Mouse (Mus musculus): Measurements from ENCODE around the gene Brd2.

Gene Brd2

DNA sequence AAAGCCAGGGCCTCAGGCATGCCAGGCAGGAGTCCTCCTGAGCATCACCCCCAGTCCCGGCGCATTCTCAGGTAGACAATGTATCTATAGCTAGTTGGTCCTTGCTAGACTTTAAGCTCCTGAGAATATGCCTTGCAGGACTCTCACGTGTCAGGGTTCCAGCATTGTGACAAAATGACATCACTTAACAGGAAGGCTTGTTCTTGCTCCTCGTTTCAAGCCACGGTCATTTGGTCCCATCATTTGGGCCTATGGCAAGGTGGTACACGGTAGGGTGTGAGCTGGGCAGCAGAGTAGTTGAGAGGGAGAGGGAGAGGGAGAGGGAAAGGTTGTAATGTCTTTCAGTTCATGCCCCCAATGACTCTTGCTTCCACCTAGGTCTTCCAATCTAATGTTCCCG lies 9.5 kb upstream of the Brd2 start:
- DNase-seq = no peak

DNA sequence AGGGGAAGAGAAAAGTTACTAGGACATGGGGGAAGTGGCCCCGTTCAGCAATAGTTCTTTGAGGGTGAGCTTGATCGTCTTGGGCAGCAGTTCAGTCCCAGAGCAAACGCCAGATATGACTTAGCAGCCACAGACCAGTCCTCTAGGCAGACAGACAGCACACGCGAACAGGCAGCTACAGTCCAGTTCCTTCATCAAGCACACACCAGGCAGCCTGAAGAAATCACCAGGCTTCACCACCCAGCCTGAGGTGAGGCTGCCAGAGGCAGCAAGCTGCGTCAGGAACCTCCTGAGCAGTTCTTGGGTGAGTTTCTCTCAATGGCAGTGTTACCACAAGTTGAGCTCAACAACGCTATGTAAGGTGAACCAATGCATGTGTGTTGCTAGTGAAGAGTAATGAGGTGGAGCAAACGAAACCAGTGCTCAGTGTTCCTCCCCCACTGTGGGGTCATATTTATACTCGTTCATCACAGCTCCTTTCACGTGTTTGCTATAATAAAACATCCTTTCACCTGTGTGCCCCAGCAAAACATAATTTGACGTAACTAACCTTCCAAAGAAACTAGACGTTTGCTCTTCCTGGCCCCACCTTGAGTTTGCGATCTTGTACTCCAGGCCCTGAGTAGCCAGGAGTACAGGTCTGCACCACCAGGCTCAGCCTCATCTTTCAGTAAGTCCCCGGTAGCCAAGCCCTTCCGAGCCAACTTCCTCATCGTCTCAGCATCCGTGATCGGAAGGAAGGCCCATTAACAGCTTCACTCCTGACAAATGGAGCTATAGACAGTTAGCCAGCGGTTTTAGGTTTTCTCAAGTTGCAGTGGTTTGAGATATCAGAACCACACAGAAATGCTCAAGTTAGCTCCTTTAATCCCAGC lies 7.9 kb upstream of the Brd2 start:
- no peak for DNase-seq

GRCm38 (mm10) chr17:34128944-34129791 lies 6.7 kb upstream of the Brd2 start:
- DNase-seq = peak; percentile 71

DNA sequence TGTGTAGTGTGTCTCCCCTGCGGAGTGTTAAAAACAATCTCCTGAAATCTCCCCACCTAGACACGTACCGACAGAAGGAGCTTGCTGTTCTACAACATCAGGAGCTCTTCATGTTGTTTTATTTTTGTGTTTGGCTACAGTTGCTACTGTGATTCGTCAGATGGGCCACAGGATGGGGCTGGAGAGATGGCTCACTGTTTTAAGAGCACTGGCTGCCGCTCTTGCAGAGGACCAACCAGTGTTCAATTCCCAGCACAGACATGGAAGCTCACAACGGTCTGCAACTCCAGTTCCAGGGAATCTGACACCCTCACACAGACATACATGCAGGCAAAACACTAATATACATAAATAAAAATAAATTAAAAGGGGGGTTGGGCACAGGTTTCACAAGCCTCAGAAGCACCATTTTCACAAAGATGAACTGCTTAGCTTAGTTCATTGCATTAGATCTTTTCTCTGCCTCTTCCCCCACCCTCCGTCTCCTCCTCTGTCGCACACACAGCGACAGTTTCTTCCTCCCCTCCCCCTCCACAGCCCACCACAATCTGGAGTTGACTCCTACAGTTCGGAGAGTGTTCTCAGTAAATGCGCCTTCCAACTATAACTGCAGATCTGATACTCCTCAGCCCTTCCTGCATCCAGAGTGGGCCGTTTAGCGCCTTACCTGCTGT lies 6.0 kb upstream of the Brd2 start:
- peak; percentile 63 for DNase-seq

DNA sequence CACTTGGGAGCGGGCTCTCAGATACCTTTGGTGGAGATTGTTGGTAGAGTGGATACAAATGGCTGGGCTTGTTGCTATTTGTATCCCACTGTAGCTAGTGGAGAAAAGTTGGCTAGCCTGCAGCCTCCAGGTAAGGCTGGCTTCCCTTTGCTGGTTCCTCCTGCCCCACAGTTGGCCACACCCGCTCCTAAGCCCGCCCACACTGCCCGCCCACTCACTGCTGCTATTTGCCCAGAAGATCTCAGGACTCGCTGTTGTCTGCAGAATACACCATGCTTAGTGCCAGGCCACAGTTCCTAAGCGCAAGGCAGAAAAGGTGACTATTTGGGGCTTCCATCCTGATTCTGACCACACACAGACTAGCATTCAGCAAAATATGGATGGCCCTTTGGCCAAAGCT lies 5.0 kb upstream of the Brd2 start:
- peak; percentile 69 for DNase-seq

GRCm38 (mm10) chr17:34126826-34127420 lies 4.5 kb upstream of the Brd2 start:
- DNase-seq = no peak

DNA sequence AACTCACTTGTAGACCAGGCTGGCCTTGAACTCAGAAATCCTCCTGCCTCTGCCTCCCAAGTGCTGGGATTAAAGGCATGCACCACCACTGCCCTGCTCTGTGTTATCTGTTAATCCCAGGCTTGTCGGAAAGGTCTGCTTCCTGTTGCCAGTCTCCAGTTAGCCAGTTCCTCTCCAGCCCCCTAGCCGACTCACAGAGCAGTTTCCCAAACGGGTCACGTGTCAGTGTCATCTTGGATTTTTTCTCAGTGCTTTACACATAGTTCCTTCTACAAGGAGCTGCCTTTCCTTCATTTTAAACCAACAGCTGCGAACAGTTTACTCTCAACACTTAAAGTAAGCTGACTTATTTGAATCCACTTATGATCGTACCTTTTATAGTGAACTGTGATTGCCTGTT lies 2.2 kb upstream of the Brd2 start:
- no peak for DNase-seq

GRCm38 (mm10) chr17:34123518-34123917 lies 1.1 kb upstream of the Brd2 start:
- DNase-seq = no peak

DNA sequence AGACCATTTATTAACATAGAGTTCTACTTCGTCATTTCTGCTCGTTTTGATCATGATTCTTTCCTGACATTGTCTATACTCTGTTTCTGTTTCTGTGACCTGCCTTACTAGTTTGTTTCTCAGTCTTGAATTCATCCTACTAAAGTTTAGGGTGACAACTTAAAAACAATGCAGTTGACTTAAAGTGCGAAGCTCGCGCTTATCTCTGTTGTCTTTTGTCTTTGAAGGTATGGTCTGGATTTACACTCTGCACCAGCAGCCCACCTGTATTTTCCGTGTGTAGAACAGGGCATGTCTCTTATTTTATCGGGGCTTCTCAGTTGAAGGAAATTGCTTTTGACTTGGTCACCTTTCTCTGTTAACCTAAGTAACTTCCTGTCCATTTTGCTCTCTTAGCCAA lies 677 bp upstream of the Brd2 start:
- no peak for DNase-seq

DNA sequence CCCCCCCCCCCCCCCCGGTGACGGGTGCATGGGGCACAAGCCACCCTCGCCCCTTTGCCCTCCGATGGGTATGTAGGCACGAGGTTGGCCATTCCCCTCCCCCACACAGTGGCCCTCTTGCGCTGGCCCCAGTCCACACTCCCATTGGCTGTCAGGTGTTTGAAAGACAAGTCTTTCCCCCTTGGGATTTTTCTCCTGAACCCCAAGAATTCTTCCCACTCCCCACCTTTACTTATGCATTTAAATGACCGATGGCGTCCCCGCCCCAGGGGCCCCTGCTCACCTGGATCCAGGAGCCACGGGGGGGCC lies 601 bp downstream of the Brd2 start:
- DNase-seq = no peak

DNA sequence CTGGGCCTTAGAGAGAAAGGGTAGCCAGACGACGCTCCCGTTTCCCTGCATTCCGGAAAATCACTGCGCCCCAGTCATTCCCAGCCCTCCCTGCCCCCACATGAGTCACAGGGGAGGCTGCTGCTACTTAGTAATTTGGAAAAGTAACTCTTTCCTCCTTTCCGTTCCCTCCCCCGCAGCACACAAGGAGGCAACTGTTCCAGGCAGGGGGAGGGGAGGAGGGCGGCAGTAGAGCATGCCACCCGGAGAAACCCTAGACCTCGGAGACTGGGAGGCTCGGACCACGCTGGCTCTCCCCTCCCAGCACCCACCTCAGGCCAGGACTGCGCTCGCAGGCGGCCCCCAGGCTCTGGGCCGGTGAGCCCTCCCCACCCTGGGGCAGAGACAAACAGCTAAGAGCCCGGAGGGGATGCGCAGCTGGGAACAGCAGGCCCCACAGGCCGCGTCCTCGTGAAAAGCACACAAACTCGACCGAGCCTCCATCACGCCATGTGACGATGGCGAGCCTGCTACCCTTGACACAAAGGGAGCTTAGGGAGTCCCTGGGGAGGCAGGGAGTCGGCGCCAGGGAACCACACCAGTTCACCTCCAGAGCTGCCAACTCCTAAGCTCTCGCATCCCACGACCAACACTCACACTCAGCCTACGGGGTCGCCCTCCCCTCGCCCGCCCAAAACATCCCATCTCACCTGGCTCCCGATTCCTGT lies 1.1 kb downstream of the Brd2 start:
- DNase-seq = peak; percentile 69

DNA sequence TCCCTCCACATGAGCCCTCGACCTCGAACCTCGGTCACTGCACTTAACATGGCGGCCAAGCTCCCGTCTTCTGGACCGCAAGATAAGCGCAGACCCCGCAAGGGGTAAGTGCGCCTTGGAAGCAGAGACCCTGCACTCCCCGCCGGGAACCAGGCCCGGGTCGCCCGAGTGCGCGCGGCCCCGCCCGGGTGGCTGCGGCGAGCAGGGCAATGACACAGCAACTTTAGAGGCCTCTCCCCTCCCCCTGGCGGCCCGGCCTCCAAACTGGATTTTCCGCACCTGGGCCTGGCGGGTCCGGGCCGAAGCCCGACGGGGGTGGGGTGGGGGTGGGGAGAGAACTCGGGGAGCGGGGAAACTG lies 1.6 kb downstream of the Brd2 start:
- peak; percentile 85 for DNase-seq

DNA sequence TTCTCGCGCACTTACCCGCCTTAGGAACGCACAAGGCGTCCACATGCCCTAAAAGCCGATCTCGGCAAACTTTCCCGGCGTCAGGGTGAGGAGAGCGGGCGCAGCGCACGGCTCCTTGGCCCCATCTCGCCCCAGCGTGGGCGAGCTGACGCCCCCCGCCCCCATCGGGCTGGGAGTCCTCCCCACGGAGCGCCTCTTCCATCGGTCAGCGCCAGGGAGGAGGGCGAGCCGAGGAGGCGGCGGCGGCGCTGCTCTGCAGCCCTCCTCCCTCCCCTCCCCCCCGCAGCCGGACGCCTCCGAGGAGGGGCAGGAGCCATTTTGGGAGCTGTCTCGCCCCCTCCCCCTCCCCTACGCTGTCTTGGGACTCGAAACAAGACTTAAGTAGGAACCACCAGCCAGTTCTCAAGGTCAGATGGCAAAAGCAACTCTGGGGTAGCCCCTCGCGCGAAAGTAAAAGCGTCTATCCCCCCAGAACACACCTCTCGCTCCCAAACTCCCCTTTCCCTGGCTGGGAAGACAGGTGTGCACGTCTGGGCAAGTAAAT lies 2.2 kb downstream of the Brd2 start:
- DNase-seq = peak; percentile 84

- DNase-seq = peak; percentile 99
Measured at GRCm38 (mm10) chr17:34119249-34120179, 2.9 kb downstream of the Brd2 start, which contains the start of gene H2-DMa. TSS of gene H2-DMa (plus strand) at chr17:34119541.

- no peak for DNase-seq
Measured at GRCm38 (mm10) chr17:34118873-34119248, 3.6 kb downstream of the Brd2 start.

DNA sequence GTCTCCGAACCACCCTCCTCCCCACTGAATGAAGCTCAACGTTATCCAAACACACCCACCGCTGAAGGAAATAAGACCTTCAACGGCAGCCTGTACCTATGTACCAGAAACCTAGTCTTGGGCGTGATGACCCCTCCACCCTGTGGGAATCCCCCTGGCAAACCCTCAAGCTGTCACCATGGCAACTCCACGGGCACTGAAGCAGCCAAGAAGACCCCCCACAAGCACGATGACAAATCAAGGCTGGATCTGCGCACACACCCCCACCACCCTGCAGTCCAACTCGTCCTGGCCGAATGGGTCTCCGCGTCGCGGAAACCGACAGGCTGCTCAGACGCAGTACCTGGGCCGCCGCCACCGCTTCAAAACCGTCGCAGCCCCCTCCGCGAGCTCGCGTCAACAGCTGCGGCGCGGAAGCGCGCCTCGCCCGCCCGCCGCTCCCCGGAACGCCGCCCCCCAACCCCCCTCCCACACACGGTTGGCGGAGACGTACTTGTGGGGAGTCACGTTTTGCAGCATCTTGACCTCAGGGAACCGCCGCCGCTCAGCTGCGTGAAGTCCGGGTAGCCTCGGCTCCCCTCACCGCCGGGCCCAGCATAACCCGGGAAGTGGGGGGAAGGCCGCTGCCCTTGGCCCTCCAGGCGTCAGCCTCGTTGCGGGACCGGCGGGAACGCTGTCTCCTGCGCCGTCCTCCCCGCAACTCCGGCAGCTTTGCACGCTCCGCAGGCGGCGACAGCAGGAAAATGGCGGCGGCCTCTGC lies 4.1 kb downstream of the Brd2 start:
- peak; percentile 74 for DNase-seq

DNA sequence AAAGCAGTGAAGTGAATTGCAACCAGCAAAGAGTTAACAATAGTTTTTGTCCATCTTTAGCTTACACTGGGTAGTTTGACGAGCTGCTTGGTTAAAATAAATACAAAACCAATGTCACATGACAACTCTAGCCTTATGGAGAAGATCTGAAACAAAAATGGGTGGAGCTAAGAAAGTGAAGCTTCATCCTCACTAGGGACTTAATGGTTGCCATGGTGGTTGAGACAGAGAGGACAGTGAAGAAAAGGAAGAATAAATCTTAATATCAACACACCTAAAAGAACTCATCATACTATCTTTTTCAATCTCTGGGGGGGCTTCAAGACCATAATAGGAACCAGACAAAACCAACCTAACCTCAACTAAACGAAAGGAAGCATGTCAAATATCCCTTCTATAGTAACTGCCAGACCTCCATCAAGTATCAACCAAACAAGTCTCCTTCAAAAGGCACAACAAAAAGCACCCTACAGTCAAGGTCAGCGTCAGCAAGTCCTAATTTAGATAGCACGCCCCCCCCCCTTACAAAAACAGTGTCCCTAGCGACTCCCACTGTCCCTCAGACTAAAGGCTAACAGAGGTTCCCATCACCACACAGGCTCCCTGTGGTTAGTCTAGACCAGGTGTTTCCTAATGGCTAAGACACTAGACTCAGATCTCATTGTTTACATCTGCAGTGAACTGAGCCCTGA lies 4.9 kb downstream of the Brd2 start:
- DNase-seq = no peak

DNA sequence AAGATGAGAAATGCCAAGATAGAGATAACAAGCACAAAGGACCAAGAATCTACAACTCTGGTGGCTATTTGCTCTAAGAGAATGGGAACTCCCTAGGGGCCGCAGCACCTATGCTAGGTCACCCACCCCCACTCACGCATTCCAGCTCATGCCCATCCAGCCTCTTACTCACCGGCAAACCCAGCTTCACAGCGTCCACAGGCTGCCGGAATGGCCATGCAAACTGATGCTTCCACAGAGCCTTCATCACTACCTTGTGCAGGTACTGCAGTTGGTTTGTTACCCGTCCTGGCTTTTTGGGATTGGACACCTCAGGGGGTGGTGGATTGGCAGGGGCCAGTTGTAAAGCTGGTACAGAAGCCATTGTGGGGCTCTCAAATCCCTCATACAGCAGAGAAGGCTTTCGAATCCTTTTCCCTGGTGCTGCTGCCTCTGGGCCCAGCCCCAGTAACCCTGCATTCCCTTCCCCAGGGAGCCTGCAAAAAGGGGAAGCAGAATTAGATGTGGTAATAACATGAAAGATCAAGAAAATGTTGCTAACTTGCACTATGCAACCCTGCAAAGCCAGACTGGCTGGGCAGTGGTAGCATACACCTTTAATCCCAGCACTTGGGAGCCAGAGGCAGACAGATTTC lies 5.6 kb downstream of the Brd2 start:
- no peak for DNase-seq

DNA sequence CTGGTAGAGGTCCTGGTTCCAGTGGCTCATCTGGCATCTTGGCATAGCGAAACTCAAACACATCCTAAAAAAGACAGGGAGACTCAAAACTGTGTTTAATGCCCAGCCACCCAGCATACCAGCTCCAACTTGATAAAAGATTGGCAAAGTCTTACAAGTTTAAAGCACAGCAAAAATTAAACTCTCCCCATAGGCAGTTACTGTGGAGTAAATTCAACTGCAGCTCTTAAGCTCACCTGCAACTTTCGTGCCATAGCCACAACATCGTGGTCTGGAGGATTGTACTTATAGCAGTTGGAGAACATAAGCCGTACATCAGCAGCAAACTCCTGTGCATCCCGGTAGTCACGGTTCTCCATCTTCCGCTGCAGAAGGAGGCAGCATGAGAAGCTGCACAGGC lies 8.3 kb downstream of the Brd2 start:
- no peak for DNase-seq
